10 mouse cellular contexts compared by ENCODE assay signal in the genomic region with DNA sequence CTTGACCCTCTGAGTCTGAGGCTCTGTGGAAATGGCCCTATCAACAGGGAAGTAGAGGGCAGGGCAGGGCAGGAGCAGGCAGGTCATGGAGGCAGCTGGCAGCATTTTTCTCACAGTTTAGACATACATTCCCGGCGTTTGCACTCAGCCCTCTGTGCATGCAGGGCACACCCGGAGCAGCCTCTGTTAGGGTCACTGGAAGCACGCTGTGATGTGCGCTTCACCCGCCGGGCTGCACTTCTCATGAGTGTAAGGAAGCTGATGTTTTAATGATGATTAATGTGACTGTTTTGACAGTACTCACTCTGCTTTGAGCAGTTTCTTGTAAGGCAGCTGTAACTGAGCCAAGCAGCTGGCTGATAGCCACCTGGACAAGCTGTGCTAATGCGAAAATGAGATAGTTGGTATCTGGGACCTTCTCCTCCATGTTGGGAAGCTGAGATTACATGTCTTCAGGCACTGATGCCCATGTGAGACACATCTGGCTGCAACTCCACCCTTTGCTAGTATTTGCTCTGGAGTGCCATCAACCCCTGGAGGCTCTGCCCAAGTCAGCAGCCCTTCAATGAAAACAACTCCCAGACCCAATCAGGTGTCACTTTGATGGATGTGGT.
DNase-seq lines count a peak whose midpoint lies in the region; ATAC-seq and TF ChIP-seq lines count a peak whose summit lies in the region.
"Had no signal": no experiment of that assay in that cellular context is flagged by ENCODE, and none has a peak within 500 bp of the region (broad histone marks: within the 10 kb centered on the region; RNA-seq: fewer than 3 reads in every experiment).

No protein-coding gene starts in this region.

- WGBS in heart, embryonic 14.5 days: 29% methylated on average over 8 of the region's 8 CpGs
- WGBS in neural tube, embryonic 13.5 days: 8% methylated on average over 8 of the region's 8 CpGs

- H3K27me3 ChIP-seq in megakaryocyte, embryonic 14.5 days (replicated peaks): peaks cover 47% of the 10 kb centered on the region
- no peaks in the 10 kb centered on the region for H3K27me3 ChIP-seq in heart, embryonic 14.5 days (ENCODE audit: control insufficient read depth, insufficient read depth, low read length)
- H3K27me3 ChIP-seq in neural tube, embryonic 13.5 days: no peaks in the 10 kb centered on the region

- intact Hi-C loops in gastrocnemius, adult 2 months (cut with DNase I): no loop called here

- TF ChIP-seq CTCF in gastrocnemius, adult 2 months (IDR thresholded peaks at IDR 0.05): no peak

- H3K4me1 ChIP-seq in megakaryocyte, embryonic 14.5 days: peaks cover 46% of the 10 kb centered on the region
- H3K4me1 ChIP-seq in heart, embryonic 14.5 days (ENCODE audit: control insufficient read depth in 2 of 2, insufficient read depth in 2 of 2, low read length in 2 of 2): peaks cover 18 to 30% of the 10 kb centered on the region in 2 experiments
- H3K4me1 ChIP-seq in neural tube, embryonic 13.5 days (replicated peaks): peaks cover 8% of the 10 kb centered on the region

- peak overlapping the region; percentile 14 to 31; a peak in 2 of 4 replicates for H3K27ac ChIP-seq in heart, embryonic 14.5 days (replicated peaks in 1 of 2; ENCODE audit: control insufficient read depth in 1 of 2, insufficient read depth in 1 of 2, low read depth in 2 of 2, low read length in 2 of 2)
- H3K27ac ChIP-seq in neural tube, embryonic 13.5 days (replicated peaks): no peak overlapping the region
- no peak overlapping the region for H3K27ac ChIP-seq in gastrocnemius, adult 2 months
- H3K27ac ChIP-seq: heart, adult 2 months had no signal

- ATAC-seq in megakaryocyte, adult 5-6 weeks (ENCODE audit: poor library complexity, severe bottlenecking): no peak
- ATAC-seq in heart, embryonic 14.5 days (ENCODE audit: insufficient number of reproducible peaks, insufficient read depth, low FRiP score, low read depth): no peak
- peak; percentile 27 for ATAC-seq in neural tube, embryonic 13.5 days (ENCODE audit: low read depth)

- DNase-seq in cerebellum, postnatal 10 days: peak; percentile 31 to 48
- DNase-seq in cerebellum, adult 18-20 months: no peak
- no peak for DNase-seq in gastrocnemius, adult 2 months
- no peak for DNase-seq in gastrocnemius, postnatal 25 days
- DNase-seq: B cell, adult 2 months had no signal

- H3K9ac ChIP-seq in heart, embryonic 14.5 days (ENCODE audit: low read length): no peak overlapping the region
- H3K9ac ChIP-seq in neural tube, embryonic 13.5 days: no peak overlapping the region

- no peaks in the 10 kb centered on the region for H3K9me3 ChIP-seq in megakaryocyte, embryonic 14.5 days
- no peaks in the 10 kb centered on the region for H3K9me3 ChIP-seq in heart, embryonic 14.5 days (ENCODE audit: control insufficient read depth, low read length)
- no peaks in the 10 kb centered on the region for H3K9me3 ChIP-seq in neural tube, embryonic 13.5 days

- H3K4me2 ChIP-seq in heart, embryonic 14.5 days (ENCODE audit: low read length): no peak overlapping the region
- H3K4me2 ChIP-seq in neural tube, embryonic 13.5 days: no peak overlapping the region

- no peaks in the 10 kb centered on the region for H3K36me3 ChIP-seq in megakaryocyte, embryonic 14.5 days (replicated peaks; ENCODE audit: low read length)
- H3K36me3 ChIP-seq in heart, embryonic 14.5 days (ENCODE audit: control insufficient read depth, insufficient read depth, low read length): no peaks in the 10 kb centered on the region
- H3K36me3 ChIP-seq in neural tube, embryonic 13.5 days: no peaks in the 10 kb centered on the region

- H3K4me3 ChIP-seq in megakaryocyte, embryonic 14.5 days (replicated peaks): peak overlapping the region; percentile 35
- H3K4me3 ChIP-seq in heart, embryonic 14.5 days (ENCODE audit: control insufficient read depth in 1 of 2, insufficient read depth in 1 of 2, low read depth in 1 of 2, low read length in 2 of 2): no peak overlapping the region
- no peak overlapping the region for H3K4me3 ChIP-seq in neural tube, embryonic 13.5 days
- H3K4me3 ChIP-seq in gastrocnemius, adult 2 months: no peak overlapping the region
- H3K4me3 ChIP-seq: heart, adult 2 months had no signal

Comparison
In these comparisons a context has a peak if more than half of its experiments do, and no peak if none do; other contexts are left out.
1. DNase-seq: peak in cerebellum, postnatal 10 days (2 of 2); none in cerebellum, adult 18-20 months (0 of 2), gastrocnemius, adult 2 months (single experiment) and gastrocnemius, postnatal 25 days (single experiment).
2. H3K27ac ChIP-seq: peak in heart, embryonic 14.5 days (2 of 2); none in neural tube, embryonic 13.5 days (single experiment) and gastrocnemius, adult 2 months (single experiment).